Mouse (Mus musculus) ovary, postnatal 14 days (tissue): ENCODE measurements around the gene 2310022A10Rik.

Experiments used
- DNase-seq: peaks from one replicate; pipeline ENCODE4 v3.0.0; 2022; ENCODE audit warnings: low spot score

2310022A10Rik gene

DNA sequence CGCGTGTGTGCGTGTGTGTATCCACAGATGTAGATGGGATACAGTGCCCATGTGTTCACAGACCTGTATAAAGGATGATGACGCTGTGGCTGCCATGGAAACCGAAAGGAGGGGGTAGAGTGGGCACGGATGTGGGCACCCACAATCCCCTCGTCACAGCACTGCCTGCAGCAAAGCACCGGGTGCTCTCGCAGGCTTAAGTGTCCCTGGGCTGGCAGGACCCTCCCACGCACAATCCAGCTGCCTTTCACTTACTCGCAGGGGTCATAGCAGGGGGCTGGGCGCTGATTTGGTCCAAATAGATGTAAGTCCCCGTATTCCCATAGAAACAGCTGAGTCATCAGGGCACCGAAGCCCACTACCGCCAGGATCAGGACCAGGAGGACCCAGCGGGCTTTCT lies 11.6 kb upstream of the 2310022A10Rik start:
- DNase-seq, result no peak

DNA sequence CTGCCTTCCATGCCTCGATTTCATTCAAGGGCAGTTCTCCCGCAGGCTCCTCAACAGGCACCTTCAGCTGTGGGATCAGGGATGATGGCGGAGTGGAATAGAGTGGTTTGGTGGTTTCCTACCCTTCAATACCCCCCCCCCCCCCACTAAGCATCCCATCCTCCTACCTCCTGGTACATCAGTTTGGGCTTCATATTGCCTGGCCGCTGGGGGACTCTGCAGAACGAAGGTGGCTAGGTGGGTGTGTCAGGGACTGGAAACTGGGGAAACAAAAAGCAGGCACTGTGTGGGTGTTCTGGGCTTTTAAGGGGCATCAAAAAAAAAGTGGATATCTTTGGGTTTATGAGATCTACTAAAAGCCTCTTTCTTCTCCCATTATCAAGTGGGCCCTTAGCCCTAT lies 11.1 kb upstream of the 2310022A10Rik start:
- no peak for DNase-seq

DNA sequence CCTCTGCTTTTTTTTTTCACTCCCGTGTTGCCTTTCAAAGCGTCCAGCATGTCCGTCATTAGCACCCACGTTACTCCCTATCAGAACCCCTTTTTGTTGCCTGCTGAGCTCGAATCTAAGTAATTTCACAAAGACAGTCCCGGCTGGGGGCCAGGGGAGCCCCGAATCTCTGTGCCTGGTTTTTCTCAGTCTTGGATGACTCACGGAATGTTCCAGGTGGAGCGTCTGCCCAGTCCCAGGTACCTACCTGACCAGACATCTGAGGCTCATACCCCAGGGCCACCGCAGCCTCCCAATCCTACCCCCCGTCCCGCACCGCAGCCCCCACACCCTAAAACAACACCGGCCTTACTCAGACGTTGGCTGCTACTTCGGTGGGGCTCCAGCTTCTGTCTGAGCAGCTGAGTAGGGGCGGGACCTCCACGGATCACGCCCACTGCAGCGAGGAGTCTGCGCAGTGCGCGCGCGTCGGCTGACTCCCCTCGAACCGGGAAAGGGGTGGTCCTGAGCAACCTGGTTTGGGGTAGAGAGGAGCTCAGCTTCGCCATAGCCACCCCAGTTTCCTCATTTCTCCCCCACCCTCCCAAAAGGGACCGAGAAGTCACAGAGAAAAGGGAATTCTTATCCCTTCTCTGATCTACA lies 10.5 kb upstream of the 2310022A10Rik start:
- peak; percentile 68 for DNase-seq

DNA sequence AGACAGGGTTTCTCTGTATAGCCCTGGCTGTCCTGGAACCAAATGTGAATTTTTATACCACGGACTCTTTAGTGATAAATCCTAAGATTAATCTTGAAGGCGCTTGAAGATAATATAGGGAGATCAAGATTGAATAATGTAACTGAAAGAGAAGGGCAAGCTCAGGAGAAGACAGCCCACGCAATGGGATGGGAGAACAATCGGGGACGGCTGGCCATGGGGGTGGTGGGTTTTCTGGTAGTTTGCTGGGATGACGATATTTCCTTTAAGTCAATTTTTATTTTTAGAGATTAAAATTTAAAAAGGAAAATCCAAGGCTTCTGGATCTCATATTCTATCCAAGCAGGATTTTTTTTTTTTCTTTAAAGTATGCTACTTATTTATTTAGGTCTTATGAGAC lies 10.0 kb upstream of the 2310022A10Rik start:
- no peak for DNase-seq

DNA sequence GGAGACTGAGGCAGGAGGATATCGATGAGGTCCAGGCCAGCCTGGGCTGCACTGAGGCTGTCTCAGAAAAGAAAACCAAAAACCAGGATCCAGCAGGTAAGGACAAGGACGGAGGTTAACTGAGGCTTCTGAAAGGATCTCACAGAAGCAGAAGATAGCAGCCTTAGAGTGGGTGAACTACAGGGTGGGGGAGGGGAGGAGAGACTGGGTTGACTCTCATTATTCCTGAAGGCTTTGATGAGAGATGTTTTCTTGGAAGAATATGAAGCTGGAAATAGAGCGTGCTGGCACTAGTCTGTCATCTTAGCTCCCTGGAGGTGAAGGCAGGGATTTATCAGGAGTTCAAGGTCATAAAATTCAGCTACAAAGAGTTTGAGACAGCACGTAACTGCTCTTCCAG lies 9.2 kb upstream of the 2310022A10Rik start:
- DNase-seq, result no peak

DNA sequence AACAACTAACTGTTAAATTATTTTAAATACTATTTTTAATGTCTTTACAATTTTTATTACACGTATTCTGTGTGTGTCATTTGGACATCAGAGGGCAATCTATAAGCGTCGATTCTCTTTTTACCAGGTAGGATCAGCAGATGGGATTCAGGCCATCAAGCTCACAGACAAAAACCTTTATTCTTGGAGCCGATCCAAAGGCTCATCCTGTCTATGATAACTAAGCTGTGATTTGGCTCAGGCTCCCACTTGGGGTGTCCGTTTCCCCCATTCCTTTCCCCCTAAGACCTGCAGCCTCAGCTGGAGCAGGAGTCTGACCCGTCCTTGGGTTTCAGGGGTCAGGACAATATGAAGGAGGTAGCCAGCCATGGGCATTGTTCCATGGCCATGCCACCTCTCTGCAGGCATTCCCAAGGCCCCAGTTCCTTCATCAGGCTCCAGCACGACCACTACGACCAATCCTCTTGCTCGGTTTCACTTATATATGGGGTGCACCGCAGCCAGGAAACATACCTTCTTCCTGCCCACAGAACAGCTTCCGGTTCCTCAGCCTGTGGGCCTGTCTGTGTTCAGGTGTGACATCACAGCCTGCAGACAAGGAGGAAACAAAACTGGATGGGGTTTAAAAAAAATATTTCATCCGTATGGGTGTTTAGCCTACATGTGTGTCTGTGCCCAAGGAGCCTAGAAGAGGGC lies 8.2 kb upstream of the 2310022A10Rik start:
- DNase-seq, result no peak

DNA sequence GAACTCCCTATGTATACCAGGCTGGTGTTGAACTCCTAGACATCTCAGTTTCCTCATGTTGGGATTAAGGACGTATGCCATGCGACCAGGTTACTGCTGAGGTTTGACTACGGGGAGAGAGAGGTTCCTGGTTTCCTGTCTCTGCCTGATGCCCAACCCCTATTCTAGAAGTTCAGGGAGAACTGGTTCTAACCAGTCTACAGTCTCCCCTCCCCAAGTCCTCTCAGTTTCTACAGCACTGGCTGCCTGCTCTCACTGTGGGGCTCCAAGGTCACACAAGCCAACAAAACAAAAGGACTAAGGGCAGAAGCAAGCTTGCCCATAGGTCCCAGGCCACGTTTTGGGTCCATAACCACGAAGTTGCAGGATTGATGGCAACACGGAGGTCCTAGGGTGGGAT lies 3.4 kb upstream of the 2310022A10Rik start:
- DNase-seq, result no peak

DNA sequence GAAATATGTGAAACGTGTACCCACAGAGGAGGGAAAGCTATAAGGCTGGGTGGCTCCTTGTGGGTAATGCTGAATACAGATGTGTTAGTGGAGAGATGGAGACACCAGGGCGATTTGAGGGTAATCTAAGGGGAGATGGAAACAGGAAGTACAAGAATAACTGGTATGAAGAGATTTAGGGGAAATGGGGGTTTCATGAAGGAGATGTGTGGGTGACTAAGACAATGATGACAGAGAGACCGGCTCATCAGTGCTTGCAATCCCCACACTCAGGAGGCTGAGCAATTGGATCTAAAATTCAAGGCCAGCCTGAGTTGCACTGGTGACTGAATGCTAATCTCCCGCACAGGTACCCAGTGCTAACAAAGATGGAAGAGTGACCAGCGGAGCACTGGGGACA lies 963 bp upstream of the 2310022A10Rik start:
- DNase-seq, result no peak

DNA sequence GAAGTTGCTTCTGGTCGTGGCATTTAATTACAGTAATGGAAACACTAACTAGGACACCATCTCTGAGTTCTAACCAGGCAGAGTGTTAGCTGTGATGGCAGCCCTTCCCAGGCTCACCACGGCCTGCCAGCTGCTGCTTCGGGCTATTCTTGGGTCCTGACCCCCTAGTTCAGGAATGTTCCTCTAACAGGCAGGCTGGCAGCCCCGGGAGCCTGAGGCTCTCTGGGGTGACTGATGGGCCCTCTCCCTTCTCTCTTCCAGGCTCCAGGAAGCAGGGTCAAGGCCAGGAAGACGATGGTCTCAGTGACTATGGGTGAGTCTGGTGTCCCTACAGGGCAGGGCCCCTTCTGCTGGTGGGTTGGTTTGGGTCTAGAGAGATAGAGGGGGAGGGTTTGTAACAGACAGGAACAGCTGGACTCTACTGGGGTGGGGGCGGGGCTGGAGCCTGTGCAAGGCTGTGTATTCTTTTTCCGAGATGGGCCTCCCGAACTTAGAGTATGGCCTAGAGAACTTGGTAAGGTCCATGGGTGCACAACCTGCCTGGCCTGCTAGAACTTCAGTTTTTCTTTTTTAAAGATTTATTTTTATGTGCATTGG lies 7.4 kb downstream of the 2310022A10Rik start:
- no peak for DNase-seq

DNA sequence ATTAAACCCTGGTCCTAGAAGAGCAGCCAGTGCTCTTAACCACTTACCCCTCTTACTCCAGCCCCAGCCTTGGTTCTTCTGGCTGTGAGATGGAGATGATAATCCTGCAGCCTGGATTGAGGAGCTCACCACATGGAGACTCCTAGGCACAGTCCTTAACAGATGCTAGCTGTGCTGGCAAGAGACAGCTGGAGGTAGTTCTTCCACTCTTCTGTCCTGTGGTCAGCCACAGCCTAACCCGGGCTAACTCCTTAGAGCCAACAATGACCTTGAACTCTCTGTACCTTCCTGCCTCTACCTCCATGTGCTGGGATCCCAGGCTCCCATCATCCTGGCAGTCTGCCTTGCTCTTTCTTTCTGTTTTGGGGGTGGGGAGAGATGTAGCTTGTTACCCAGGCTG lies 7.9 kb downstream of the 2310022A10Rik start:
- no peak for DNase-seq

DNA sequence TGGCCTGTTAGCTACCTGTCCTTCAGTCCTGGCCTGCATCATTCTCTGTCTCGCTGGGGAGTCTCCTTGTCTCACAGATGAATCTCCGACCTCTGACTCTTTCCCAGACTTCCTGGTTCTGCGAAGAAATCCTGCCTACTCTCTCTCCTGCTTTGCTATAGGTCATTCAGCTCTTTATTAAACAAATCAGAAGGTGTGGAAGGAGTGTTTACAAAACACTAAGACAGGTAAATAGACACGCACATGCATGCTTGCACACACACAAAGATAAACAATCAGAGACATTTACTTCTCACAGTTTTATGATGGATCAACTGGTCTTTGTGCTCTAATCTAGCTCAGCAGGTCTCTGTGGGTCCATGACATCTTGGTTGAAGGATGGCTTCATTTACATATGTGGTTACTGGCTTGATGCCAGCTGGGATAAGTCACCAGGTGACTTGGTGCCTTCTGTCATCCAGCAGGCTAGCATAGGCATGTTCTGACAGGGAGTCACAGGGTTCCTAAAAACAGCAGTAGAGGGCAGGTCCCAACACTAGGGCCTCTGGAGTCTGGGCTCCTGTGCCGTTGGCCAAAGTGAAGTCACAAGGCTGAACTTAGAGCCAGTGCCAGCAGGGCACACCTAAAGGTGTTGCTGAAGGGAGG lies 16.7 kb downstream of the 2310022A10Rik start:
- no peak for DNase-seq

DNA sequence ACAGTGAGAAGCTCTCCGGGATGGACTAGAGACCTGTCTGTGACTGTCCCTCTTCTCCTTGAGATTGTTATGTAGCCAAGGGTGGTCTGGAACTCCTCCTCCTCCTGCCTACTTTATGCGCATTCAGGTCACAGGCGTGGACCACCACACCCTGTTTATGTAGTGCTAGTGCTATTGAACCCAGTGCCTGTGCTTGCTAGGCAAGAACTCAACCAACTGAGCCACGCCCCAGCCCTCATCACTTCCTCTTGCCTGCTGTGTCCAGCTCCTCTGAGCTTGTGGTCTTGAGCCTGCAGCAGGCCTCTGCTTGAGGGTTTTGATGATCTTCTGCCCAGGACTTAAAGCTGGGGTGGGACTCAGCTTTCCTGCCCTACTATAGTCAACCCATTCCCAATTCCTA lies 19.1 kb downstream of the 2310022A10Rik start:
- DNase-seq, result no peak

DNA sequence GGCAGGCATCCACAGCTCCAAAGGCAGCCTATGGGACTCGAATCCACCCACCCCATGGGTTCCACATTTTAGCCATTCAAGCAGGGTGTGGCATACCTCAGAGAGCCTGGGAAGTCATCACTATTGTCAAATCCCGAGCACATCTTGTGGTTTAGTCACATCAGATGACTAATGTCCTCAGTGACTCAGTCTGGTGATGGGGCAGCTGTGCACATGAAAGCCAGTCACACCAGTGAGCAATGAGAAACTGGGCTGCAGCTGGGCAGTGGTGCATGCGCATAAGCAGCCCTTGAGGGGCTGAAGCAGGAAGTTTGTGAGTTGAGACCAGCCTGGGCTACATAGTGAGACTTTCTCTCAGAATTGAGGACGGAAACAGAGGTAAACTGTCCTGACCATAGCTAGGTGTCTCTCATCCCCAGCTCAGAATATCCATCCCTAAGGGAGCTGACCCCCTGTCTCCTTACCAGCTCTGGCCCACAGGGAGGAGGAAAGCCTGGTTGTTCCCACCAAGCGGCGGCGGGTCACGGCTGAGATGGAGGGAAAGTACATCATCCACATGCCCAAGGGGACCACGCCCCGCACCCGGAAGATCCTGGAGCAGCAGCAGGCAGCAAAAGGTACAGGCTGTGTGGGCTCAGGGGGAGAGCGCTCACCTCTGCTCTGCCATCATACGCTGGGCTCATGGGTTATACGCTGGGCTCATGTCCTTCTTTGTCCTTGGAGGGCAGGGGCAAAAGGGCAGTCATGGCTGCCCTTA lies 21.3 kb downstream of the 2310022A10Rik start:
- DNase-seq, result no peak

DNA sequence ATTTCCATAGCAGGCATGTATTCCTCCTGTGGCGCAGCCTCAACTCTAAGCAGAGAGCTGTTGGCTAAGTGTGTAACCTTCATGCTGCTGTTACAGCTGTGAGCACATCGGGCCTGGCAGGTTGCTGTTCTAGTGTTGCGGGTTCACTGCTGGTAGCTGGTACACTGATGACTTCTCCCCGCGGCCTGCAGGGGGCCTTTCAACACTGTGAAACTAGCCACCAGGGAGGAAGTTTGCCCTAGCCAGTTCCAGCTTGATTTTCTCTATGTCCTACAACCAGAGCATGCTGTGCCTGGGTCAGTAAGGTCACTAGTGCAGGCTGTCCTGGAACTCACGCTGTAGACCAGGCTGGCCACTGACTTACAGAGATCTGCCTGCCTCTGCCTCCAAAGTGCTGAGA lies 23.9 kb downstream of the 2310022A10Rik start:
- no peak for DNase-seq

DNA sequence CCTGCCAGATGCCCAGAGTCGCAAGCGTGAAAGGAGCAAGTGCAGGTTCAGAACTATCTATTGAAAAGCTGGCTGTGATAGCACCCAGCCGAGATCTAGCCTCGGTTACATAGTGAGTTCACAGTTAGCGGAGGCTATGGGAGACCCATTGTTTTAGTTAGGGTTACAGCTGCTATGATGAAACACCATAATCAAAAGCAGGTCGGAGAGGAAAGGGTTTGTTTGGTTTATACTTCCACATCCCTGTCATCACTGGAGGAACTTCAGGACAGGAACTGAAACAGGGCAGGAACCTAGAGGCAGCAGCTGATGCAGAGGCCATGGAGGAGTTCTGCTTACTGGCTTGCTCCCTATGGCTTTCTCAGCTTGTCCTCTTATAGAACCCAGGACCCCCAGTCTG lies 24.6 kb downstream of the 2310022A10Rik start:
- no peak for DNase-seq

DNA sequence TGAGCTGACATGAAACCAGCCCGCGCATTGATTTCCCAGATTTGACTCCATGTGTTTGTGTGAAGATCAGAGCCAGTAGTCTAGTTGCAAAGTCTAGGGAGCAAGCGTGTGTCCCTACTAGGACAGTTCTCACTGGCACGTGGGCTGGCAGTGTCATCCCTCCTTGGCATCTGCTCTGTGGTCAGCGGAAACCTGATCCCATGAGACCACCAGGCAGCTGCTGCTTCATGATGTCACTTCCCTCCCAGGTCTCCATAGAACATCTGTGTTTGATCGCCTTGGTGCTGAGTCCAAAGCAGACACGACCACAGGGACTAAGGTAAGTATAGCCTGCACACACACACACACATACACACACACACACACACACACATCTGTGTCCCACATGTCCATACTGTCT lies 25.4 kb downstream of the 2310022A10Rik start:
- no peak for DNase-seq

DNA sequence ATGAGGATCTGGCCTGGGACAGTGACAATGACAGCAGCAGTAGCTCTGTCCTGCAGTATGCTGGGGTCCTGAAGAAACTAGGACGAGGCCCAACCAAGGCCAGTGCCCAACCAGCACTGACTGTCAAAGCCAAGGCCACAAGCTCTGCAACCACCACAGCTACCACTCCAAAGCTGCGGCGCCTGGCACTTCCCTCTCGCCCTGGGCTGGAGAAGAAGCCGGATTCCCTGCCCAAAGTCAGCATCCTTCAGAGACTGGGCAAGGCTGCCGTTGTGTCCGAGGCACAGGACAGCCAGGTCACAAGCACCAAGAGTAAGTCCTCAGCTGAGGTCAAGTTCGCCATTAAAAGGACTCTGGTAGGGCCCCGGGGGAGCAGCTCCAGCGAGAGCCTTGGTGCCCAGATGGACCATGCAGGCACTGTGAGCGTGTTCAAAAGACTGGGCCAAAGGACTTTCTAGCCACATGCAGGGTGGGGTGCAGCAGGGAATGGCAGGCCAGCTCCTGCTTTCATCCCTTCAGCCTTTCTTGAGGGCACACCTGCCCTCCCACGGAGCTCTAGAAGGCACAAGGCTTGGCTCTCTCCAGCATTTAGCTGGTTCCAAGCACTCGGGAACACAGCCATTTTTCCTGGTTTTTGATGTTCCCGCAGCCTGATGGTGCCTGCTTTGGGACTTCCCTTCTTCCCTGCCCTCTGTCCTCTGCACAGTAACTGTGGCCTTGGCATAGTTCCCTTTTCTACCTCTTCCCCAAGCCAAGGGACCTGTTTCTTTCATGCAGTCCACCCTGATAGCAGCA lies 27.5 kb downstream of the 2310022A10Rik start:
- DNase-seq, result no peak

DNA sequence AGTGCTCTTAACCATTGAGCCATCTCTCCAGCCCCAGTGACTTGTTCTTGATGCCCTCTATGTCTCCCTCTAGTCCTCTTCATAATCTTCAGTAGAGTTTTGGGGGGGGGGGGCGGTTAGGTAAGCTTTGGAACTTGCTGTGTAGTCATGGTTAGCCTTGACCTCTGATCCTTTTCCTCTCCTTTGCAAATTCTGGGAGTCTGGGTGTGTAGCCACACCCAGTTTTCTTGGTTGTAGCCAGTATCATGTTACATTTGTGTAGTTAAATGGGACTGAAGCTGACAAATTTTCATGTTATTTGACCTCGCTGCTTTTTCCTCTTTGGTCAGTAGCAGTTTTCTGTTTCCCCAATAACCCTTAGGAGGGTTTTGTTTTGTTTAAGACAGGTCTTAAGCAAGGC lies 33.8 kb downstream of the 2310022A10Rik start:
- no peak for DNase-seq

DNA sequence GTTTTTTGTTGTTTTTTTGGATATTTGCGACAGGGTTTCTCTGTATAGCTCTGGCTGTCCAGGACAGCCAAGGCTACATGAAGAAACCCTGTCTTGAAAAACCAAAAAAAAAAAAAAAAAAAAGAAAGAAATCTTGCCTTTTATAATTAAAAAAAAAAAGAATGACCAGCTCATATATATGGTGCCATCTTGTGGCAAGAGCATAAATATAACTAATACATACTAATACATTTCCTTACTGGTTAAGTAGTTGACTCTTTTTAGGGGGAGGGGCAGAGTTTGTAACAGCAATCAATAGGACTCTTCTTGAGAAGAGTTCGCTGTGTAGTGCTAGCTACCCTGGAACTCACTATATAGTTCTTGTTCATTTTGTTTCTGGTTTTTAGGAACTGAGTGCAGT lies 34.7 kb downstream of the 2310022A10Rik start:
- DNase-seq, result no peak

DNA sequence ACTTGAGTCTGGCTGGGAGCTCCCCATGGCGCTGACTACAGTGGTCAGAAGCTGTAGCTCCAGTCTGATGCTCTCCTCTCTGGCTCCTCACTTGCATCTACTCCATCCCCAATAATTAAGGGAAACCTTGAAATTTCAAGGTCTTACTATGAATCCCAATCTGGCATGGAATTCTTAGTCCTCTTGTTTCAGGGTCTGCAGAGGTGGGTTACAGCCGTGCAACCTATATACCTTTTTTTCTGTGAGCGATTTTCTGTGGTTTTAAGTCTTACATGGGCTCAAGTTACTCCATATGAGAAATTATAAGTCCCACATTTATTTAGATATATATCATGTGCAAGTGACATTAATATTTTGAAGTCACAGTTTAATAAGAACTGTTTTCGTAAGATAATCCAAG lies 37.1 kb downstream of the 2310022A10Rik start:
- no peak for DNase-seq

DNA sequence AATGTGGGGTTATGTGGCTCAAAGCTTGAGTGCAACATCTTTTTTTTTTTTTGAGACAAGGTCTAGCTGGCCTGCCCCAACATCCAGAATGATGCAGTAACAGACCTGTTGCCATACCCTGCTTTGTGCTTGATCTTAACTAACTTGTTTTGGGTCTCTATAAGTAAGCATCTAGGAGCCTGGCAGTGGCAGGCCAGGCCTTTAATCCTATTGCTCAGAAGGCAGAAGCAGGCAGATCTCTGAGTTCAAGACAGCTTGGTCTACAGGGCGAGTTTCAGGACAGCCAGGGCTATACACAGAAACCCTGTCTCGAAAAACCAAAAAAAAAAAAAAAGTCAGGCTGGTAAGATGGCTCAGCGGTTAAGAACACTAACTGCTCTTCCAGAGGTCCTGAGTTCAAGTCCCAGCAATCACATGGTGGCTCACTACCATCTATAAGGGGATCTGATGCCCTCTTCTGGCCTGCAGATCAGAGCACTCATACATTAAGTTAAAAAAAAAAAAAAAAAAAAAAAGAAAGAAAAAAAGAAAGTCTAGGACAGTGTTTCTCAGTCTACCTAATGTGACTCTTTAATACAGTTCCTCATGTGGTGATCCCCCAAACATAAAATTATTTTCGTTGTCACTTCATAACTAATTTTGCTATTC lies 37.7 kb downstream of the 2310022A10Rik start:
- no peak for DNase-seq
